Mouse (Mus musculus) liver, adult 2 months (tissue): ENCODE results near the gene Ptdss2.

Experiments
- CTCF ChIP-seq: fragments of 200-500 bp; IDR thresholded peaks from 2 replicates; pipeline ENCODE4 v1.5.1; 2011; ENCODE audit warnings: low read depth, low read length, control low read depth
- POLR2A ChIP-seq: fragments of 200-500 bp; IDR thresholded peaks from 2 replicates; pipeline ENCODE4 v1.6.1; 2011; ENCODE audit warnings: low read length, control low read depth; ENCODE audit not compliant: insufficient read depth; ENCODE audit errors: extremely low read depth

- TF ChIP-seq CTCF (no peak), POLR2A (no peak)
These were observed 26.5 kb downstream of the Ptdss2 start for GRCm38 (mm10) chr7:141148639-141149038.
